Mouse (Mus musculus): Measurements from ENCODE around the gene Pip4k2a. TPM values are rescaled to one million over a fixed set of nuclear protein-coding genes. Genes with fewer than 3 reads are reported as not detected.

Gene Pip4k2a
- total RNA-seq, 1 experiment from 2014 or later, result 25.3 TPM

Other genes starting within 250 kb of the Pip4k2a start
- 0.22 and 0.83 TPM in 2 replicates for gene 4930426L09Rik, start 217 bp upstream of the Pip4k2a start, total RNA-seq (2021)
- not detected in 2 replicates for gene Armc3, start 201.2 kb upstream of the Pip4k2a start, total RNA-seq (2021)

All from adrenal gland, postnatal 14 days (tissue).